Mouse (Mus musculus): ENCODE results near the gene Fuca1. TPM values are rescaled to one million over a fixed set of nuclear protein-coding genes. Genes with fewer than 3 reads are reported as not detected.

Gene Fuca1
- polyA plus RNA-seq, 1 experiment from 2014 or later = 239 TPM

GRCm38 (mm10) chr4:135882023-135882422 lies 38.5 kb upstream of the Fuca1 start:
- WGBS (ENCODE audit: missing documents) = 88% methylated on average over 6 of the region's 6 CpGs
- Histone ChIP-seq H3K27ac (no peak overlapping the region), H3K4me3 (ENCODE audit: inconsistent target) (no peak overlapping the region), H3K36me3 (ENCODE audit: inconsistent target) (no peaks in the 10 kb centered on the region), H3K79me2 (ENCODE audit: inconsistent target) (no peaks in the 10 kb centered on the region)

GRCm38 (mm10) chr4:135883401-135883851 lies 37.1 kb upstream of the Fuca1 start:
- Histone ChIP-seq H3K36me3 (ENCODE audit: inconsistent target) (no peaks in the 10 kb centered on the region), H3K27ac (no peak overlapping the region), H3K4me3 (ENCODE audit: inconsistent target) (no peak overlapping the region), H3K79me2 (ENCODE audit: inconsistent target) (no peaks in the 10 kb centered on the region)
- 83% methylated on average over 10 of the region's 10 CpGs for WGBS (ENCODE audit: missing documents)

GRCm38 (mm10) chr4:135883881-135884516 lies 36.5 kb upstream of the Fuca1 start:
- no peak overlapping the region for H3K27ac ChIP-seq
- WGBS (ENCODE audit: missing documents) = 52% methylated on average over 7 of the region's 7 CpGs

GRCm38 (mm10) chr4:135884531-135884930 lies 36.0 kb upstream of the Fuca1 start:
- H3K4me3 ChIP-seq (ENCODE audit: inconsistent target) = no peak overlapping the region
- no peaks in the 10 kb centered on the region for H3K36me3 ChIP-seq (ENCODE audit: inconsistent target)
- H3K79me2 ChIP-seq (ENCODE audit: inconsistent target) = no peaks in the 10 kb centered on the region
- 93% methylated on average over 6 of the region's 6 CpGs for WGBS (ENCODE audit: missing documents)
- H3K27ac ChIP-seq = no peak overlapping the region

More at GRCm38 (mm10) chr4:135883881-135884516, 36.5 kb upstream of the Fuca1 start:
- Histone ChIP-seq H3K36me3 (ENCODE audit: inconsistent target) (no peaks in the 10 kb centered on the region), H3K4me3 (ENCODE audit: inconsistent target) (no peak overlapping the region), H3K79me2 (ENCODE audit: inconsistent target) (no peaks in the 10 kb centered on the region)

- Histone ChIP-seq H3K4me3 (ENCODE audit: inconsistent target) (no peak overlapping the region), H3K79me2 (ENCODE audit: inconsistent target) (no peaks in the 10 kb centered on the region), H3K27ac (no peak overlapping the region), H3K36me3 (ENCODE audit: inconsistent target) (no peaks in the 10 kb centered on the region)
- WGBS (ENCODE audit: missing documents) = 94% methylated on average over 12 of the region's 12 CpGs
These were observed 34.9 kb upstream of the Fuca1 start for GRCm38 (mm10) chr4:135885676-135886075.

DNA sequence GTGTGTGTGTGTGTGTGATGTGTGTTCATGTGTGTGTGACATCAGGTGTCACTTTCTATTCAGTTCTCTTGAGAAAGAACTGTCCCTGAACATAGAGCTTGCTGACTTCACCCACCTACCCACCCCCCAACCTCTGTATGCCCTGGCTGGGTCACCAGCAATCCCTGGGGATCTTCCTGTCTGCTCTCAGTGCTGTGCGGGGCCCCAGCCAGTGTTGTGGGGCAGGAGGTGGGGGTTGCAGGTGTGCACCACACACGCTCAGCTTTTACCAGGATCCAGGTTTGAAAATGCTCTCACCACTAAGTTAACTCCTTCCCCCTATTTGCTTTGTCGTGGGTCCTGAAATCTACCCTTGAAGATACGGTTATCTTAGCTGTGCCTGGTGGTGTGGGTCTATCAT lies 34.4 kb upstream of the Fuca1 start:
- Histone ChIP-seq H3K27ac (no peak overlapping the region), H3K36me3 (ENCODE audit: inconsistent target) (no peaks in the 10 kb centered on the region), H3K79me2 (ENCODE audit: inconsistent target) (no peaks in the 10 kb centered on the region), H3K4me3 (ENCODE audit: inconsistent target) (no peak overlapping the region)
- WGBS (ENCODE audit: missing documents) = 87% methylated on average over 4 of the region's 4 CpGs

- Histone ChIP-seq H3K4me3 (ENCODE audit: inconsistent target) (no peak overlapping the region), H3K27ac (no peak overlapping the region), H3K79me2 (ENCODE audit: inconsistent target) (no peaks in the 10 kb centered on the region), H3K36me3 (ENCODE audit: inconsistent target) (no peaks in the 10 kb centered on the region)
- WGBS (ENCODE audit: missing documents) = 95% methylated on average over 22 of the region's 24 CpGs
These were observed 32.0 kb upstream of the Fuca1 start for GRCm38 (mm10) chr4:135888448-135889057.

- H3K36me3 ChIP-seq (ENCODE audit: inconsistent target) = no peaks in the 10 kb centered on the region
- no peaks in the 10 kb centered on the region for H3K79me2 ChIP-seq (ENCODE audit: inconsistent target)
- H3K4me3 ChIP-seq (ENCODE audit: inconsistent target) = no peak overlapping the region
- H3K27ac ChIP-seq = no peak overlapping the region
- 90% methylated on average over 7 of the region's 7 CpGs for WGBS (ENCODE audit: missing documents)
These were observed 31.2 kb upstream of the Fuca1 start for GRCm38 (mm10) chr4:135889146-135889883.

- no peak overlapping the region for H3K4me3 ChIP-seq (ENCODE audit: inconsistent target)
- WGBS (ENCODE audit: missing documents) = 0% methylated on average over 4 of the region's 4 CpGs
- H3K27ac ChIP-seq = no peak overlapping the region
- no peaks in the 10 kb centered on the region for H3K36me3 ChIP-seq (ENCODE audit: inconsistent target)
- H3K79me2 ChIP-seq (ENCODE audit: inconsistent target) = no peaks in the 10 kb centered on the region
These were observed 30.7 kb upstream of the Fuca1 start for GRCm38 (mm10) chr4:135889884-135890283.

DNA sequence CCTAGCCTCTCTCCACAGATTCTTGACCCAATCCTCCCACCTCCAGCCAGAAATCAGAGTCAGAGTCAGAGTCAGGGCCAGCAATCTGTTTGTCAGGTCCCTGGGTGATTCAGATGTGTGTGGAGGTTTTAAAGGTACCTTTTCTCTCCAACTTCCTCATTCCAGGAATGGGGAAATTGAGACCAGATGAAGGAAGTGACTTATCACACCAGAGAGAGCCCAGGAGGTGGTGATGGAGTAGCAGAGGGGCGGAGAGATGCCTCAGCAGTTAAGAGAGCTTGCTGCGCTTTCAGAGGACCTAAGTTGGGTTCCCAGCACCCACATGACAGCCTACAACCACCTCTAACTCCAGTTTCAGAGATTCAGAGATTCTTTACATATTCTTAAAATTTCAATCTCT lies 29.0 kb upstream of the Fuca1 start:
- H3K27ac ChIP-seq = no peak overlapping the region
- 100% methylated on average over 1 of the region's 2 CpGs for WGBS (ENCODE audit: missing documents)

GRCm38 (mm10) chr4:135892884-135893283 lies 27.7 kb upstream of the Fuca1 start:
- Histone ChIP-seq H3K79me2 (ENCODE audit: inconsistent target) (peaks cover 24% of the 10 kb centered on the region), H3K36me3 (ENCODE audit: inconsistent target) (no peaks in the 10 kb centered on the region), H3K27ac (no peak overlapping the region), H3K4me3 (ENCODE audit: inconsistent target) (no peak overlapping the region)
- 78% methylated on average over 4 of the region's 4 CpGs for WGBS (ENCODE audit: missing documents)

More for the DNA sequence above, 29.0 kb upstream of the Fuca1 start:
- no peak overlapping the region for H3K4me3 ChIP-seq (ENCODE audit: inconsistent target)
- peaks cover 10% of the 10 kb centered on the region for H3K79me2 ChIP-seq (ENCODE audit: inconsistent target)
- H3K36me3 ChIP-seq (ENCODE audit: inconsistent target) = no peaks in the 10 kb centered on the region

DNA sequence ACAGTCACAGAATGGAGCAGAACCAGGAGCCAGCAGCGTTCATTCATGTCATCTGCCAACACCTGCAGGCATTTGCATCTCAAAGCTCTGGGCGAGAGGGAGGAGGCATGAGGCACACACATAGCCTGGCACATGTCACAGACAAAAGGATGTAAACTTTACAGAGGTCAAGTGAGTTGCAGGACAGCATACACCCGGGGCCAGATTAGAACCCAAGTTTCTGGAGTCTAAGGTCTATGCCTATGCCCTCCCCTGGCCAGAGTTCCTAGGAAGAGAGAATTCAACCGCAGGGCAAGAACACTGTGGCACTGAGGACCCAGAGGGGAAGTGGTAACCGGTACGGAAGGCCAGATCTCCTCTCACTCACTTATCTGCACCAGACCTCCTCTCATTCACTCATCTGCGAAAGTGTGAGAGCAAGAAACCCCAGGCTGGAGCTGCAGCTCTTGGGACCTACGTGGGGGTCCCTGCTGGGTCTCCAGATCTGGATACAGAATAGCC lies 25.4 kb upstream of the Fuca1 start, which contains the start of gene Cnr2:
Cnr2 (plus strand) TSS at position 324 of the 501 bp plus-strand sequence.
- Histone ChIP-seq H3K36me3 (ENCODE audit: inconsistent target) (no peaks in the 10 kb centered on the region), H3K4me3 (ENCODE audit: inconsistent target) (peak within 1 kb of the TSS; percentile 53), H3K27ac (peak within 1 kb of the TSS; percentile 92), H3K79me2 (ENCODE audit: inconsistent target) (peaks cover 38% of the 10 kb centered on the region)
- WGBS (ENCODE audit: missing documents) = 15% methylated on average over 8 of the region's 8 CpGs

DNA sequence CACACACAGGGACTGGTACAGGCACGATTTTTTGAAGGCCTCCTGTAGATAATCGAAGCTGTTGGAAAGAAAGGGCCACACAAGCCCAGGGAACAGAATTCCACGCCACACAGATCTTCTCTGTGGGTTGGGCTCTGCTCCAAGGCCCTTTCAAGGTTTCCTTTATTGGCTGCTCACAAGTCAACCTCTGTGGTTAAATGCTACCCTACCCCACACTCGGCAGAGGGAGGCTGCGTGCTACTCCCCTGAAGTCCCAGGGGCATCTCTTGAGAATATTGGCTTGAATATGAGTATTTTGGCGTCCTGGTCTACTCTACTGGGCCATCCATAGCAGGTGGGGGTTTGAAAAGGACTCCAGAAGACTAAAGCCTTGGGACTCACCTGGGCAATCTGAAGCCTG lies 24.4 kb upstream of the Fuca1 start:
- 19% methylated on average over 6 of the region's 6 CpGs for WGBS (ENCODE audit: missing documents)
- peak overlapping the region; percentile 92 for H3K27ac ChIP-seq
- H3K79me2 ChIP-seq (ENCODE audit: inconsistent target) = peaks cover 49% of the 10 kb centered on the region
- no peaks in the 10 kb centered on the region for H3K36me3 ChIP-seq (ENCODE audit: inconsistent target)
- peak overlapping the region; percentile 53 for H3K4me3 ChIP-seq (ENCODE audit: inconsistent target)

GRCm38 (mm10) chr4:135898380-135899049 lies 22.0 kb upstream of the Fuca1 start:
- H3K4me3 ChIP-seq (ENCODE audit: inconsistent target) = no peak overlapping the region
- H3K36me3 ChIP-seq (ENCODE audit: inconsistent target) = no peaks in the 10 kb centered on the region
- 8% methylated on average over 9 of the region's 9 CpGs for WGBS (ENCODE audit: missing documents)
- H3K79me2 ChIP-seq (ENCODE audit: inconsistent target) = peaks cover 72% of the 10 kb centered on the region
- H3K27ac ChIP-seq = peak overlapping the region; percentile 92
